ENCODE assay signal across 17 mouse cellular contexts in the genomic region with DNA sequence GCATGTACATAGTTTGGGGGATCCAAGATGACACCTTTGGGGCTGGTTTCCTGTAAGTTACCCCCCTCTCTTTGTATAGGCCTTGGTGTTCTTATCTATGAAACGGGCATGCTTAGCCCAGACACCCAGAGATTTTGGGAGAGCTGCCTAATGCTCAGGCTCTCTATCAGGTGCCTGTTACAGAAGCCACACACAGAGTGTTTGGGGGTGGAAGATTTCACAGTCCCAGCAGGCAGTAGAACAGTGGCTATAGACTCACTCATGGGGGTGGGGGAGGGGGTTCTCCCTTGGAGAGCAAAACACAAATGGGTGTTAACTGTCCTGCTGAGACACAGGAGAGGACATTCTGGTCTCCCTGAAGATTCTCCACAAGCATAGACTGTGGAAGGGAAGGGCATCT. TPM values are rescaled to one million over a fixed set of nuclear protein-coding genes. Genes with fewer than 3 reads are reported as not detected.
DNase-seq lines count a peak whose midpoint lies in the region; ATAC-seq and TF ChIP-seq lines count a peak whose summit lies in the region.
"Had no signal": no experiment of that assay in that cellular context is flagged by ENCODE, and none has a peak within 500 bp of the region (broad histone marks: within the 10 kb centered on the region; RNA-seq: fewer than 3 reads in every experiment).

No protein-coding gene starts in this region.

- H3K4me3 ChIP-seq in kidney, adult 2 months (ENCODE audit: insufficient read depth, low read depth, low read length): no peak overlapping the region
- no peak overlapping the region for H3K4me3 ChIP-seq in lung, postnatal 0 days (ENCODE audit: low read depth, low read length)
- H3K4me3 ChIP-seq in liver, embryonic 15.5 days (replicated peaks): no peak overlapping the region
- no peak overlapping the region for H3K4me3 ChIP-seq in stomach, postnatal 0 days (ENCODE audit: low read depth, low read length)
- H3K4me3 ChIP-seq: forebrain, embryonic 13.5 days; neural tube, embryonic 12.5 days had no signal

- no peak for ATAC-seq in lung, postnatal 0 days
- ATAC-seq in liver, embryonic 15.5 days (ENCODE audit: insufficient read depth): no peak
- no peak for ATAC-seq in stomach, postnatal 0 days (ENCODE audit: low FRiP score, low TSS enrichment)
- no peak for ATAC-seq in activated CD4-positive, CD25-positive, alpha-beta regulatory T cell, adult 4 months
- ATAC-seq: CD4-positive, CD25-positive, alpha-beta regulatory T cell, adult 4 months; forebrain, embryonic 13.5 days; inflammation-experienced regulatory T-cells, adult 6 months had no signal

- H3K36me3 ChIP-seq in kidney, adult 2 months (ENCODE audit: control insufficient read depth, insufficient read depth, low read length): peaks cover 1% of the 10 kb centered on the region; the same call in 1 of the 2 replicates
- H3K36me3 ChIP-seq in lung, postnatal 0 days (ENCODE audit: insufficient read depth, low read length): 0 out of 2 replicates have a peak, but pooled peaks cover 9% of the 10 kb centered on the region
- 0 out of 2 replicates have a peak, but pooled peaks cover 4% of the 10 kb centered on the region for H3K36me3 ChIP-seq in liver, embryonic 15.5 days (replicated peaks)
- peaks cover 4% of the 10 kb centered on the region; the same call in 1 of the 2 replicates for H3K36me3 ChIP-seq in stomach, postnatal 0 days (ENCODE audit: control insufficient read depth, insufficient read depth, low read length)

- H3K27me3 ChIP-seq in kidney, adult 2 months (replicated peaks; ENCODE audit: control insufficient read depth, insufficient read depth, low read length): no peaks in the 10 kb centered on the region
- no peaks in the 10 kb centered on the region for H3K27me3 ChIP-seq in lung, postnatal 0 days (replicated peaks; ENCODE audit: insufficient read depth, low read length)
- no peaks in the 10 kb centered on the region for H3K27me3 ChIP-seq in liver, embryonic 15.5 days
- H3K27me3 ChIP-seq in stomach, postnatal 0 days (ENCODE audit: control insufficient read depth, insufficient read depth, low read length): no peaks in the 10 kb centered on the region
- H3K27me3 ChIP-seq: forebrain, embryonic 13.5 days; neural tube, embryonic 12.5 days had no signal

- DNase-seq in kidney, adult 2 months: no peak
- no peak for DNase-seq in kidney, postnatal 10 days
- DNase-seq in lung, postnatal 0 days (ENCODE audit: low spot score): no peak
- no peak for DNase-seq in lung, adult 18-20 months
- DNase-seq in stomach, postnatal 0 days (ENCODE audit: low spot score): no peak
- DNase-seq: adrenal gland, adult 8-10 months; cerebellum, postnatal 10 days; embryo, embryonic 11 days; layer of hippocampus, adult 9-11 months; thymus, postnatal 14 days had no signal

- H3K27ac ChIP-seq in kidney, adult 2 months (ENCODE audit: insufficient read depth, low read depth, low read length): peak overlapping the region; percentile 95
- peak overlapping the region; percentile 58 for H3K27ac ChIP-seq in lung, postnatal 0 days (ENCODE audit: low read length)
- H3K27ac ChIP-seq in liver, embryonic 15.5 days (replicated peaks): peak overlapping the region; percentile 56
- peak overlapping the region; percentile 76 for H3K27ac ChIP-seq in stomach, postnatal 0 days (replicated peaks)
- H3K27ac ChIP-seq: forebrain, embryonic 13.5 days; liver, embryonic 14.5 days; neural tube, embryonic 12.5 days had no signal

- no peak overlapping the region for H3K9ac ChIP-seq in lung, postnatal 0 days (replicated peaks; ENCODE audit: low read depth)
- no peak overlapping the region for H3K9ac ChIP-seq in liver, embryonic 15.5 days
- H3K9ac ChIP-seq in stomach, postnatal 0 days (ENCODE audit: low read length): no peak overlapping the region
- H3K9ac ChIP-seq: forebrain, embryonic 13.5 days; liver, embryonic 14.5 days; neural tube, embryonic 12.5 days had no signal

- peaks cover 80% of the 10 kb centered on the region for H3K4me1 ChIP-seq in kidney, adult 2 months (ENCODE audit: control insufficient read depth, insufficient read depth, low read length)
- H3K4me1 ChIP-seq in lung, postnatal 0 days (ENCODE audit: insufficient read depth, low read depth, low read length): peaks cover 51% of the 10 kb centered on the region
- peaks cover 86% of the 10 kb centered on the region for H3K4me1 ChIP-seq in liver, embryonic 15.5 days (replicated peaks)
- peaks cover 12% of the 10 kb centered on the region for H3K4me1 ChIP-seq in stomach, postnatal 0 days (replicated peaks; ENCODE audit: control insufficient read depth, insufficient read depth)
- H3K4me1 ChIP-seq: forebrain, embryonic 13.5 days had no signal

- 97% methylated on average over 1 of the region's 1 CpGs for WGBS in kidney, adult 2 months
- 90% methylated on average over 1 of the region's 1 CpGs for WGBS in lung, postnatal 0 days
- 26% methylated on average over 1 of the region's 1 CpGs for WGBS in liver, embryonic 15.5 days (ENCODE audit: insufficient replicate concordance)
- 82% methylated on average over 1 of the region's 1 CpGs for WGBS in stomach, postnatal 0 days

- TF ChIP-seq CTCF in kidney, adult 2 months (conservative IDR thresholded peaks at IDR 0.05; ENCODE audit: insufficient read depth, insufficient read length, low read depth, low read length): no peak
- TF ChIP-seq CTCF in lung, postnatal 0 days (IDR thresholded peaks at IDR 0.05): no peak
- TF ChIP-seq CTCF in stomach, postnatal 0 days (IDR thresholded peaks at IDR 0.05; ENCODE audit: low read depth): no peak

- TF ChIP-seq EP300 in lung, postnatal 0 days (IDR thresholded peaks at IDR 0.05): no peak
- no peak for TF ChIP-seq EP300 in stomach, postnatal 0 days (optimal IDR thresholded peaks at IDR 0.05)

- H3K4me2 ChIP-seq in lung, postnatal 0 days (replicated peaks; ENCODE audit: low read depth, low read length): no peak overlapping the region
- no peak overlapping the region for H3K4me2 ChIP-seq in liver, embryonic 15.5 days
- H3K4me2 ChIP-seq in stomach, postnatal 0 days (replicated peaks; ENCODE audit: low read depth): no peak overlapping the region
- H3K4me2 ChIP-seq: forebrain, embryonic 13.5 days; neural tube, embryonic 12.5 days had no signal

- TF ChIP-seq POLR2A in kidney, adult 2 months (IDR thresholded peaks at IDR 0.05; ENCODE audit: low read depth, low read length): no peak

- H3K9me3 ChIP-seq in lung, postnatal 0 days (ENCODE audit: low read length): no peaks in the 10 kb centered on the region
- H3K9me3 ChIP-seq in liver, embryonic 15.5 days (replicated peaks): no peaks in the 10 kb centered on the region
- H3K9me3 ChIP-seq in stomach, postnatal 0 days (ENCODE audit: control insufficient read depth, low read length): no peaks in the 10 kb centered on the region
- H3K9me3 ChIP-seq: forebrain, embryonic 13.5 days; neural tube, embryonic 12.5 days had no signal

RNA-seq across cellular contexts. Expression of a gene that starts 10.5 kb away (rescaled TPM):
- polyA plus RNA-seq in kidney, adult 2 months (2012; rRNA removed): 322 and 340 TPM in 2 replicates
- polyA plus RNA-seq in lung, postnatal 0 days (2015; fragmentation: Nextera tagmentation; extraction: Ambion mirVana): 177 and 229 TPM in 2 replicates
- polyA plus RNA-seq in liver, embryonic 15.5 days (2015; fragmentation: Nextera tagmentation; extraction: Ambion mirVana): 27.6 and 33.3 TPM in 2 replicates
- 103 and 106 TPM in 2 replicates for polyA plus RNA-seq in stomach, postnatal 0 days (2015; fragmentation: Nextera tagmentation; extraction: Ambion mirVana)
- 10 to 100 TPM; 46.8 to 47.3 TPM for polyA plus RNA-seq in activated CD4-positive, CD25-positive, alpha-beta regulatory T cell, adult 4 months (2017; shearing (Covaris generic))
